Mouse (Mus musculus) v-Abl transformed pro-B cells (cell line): ENCODE measurements around the gene Foxp1.

Experiments
- in situ Hi-C, 2 experiments: fragments of 400-800 bp; cut with MboI; formaldehyde crosslinking; loops; one replicate each; pipeline ENCODE4 v1.15.1; 2025; ENCODE audit not compliant: unreplicated experiment in 2 of 2

Foxp1 gene

GRCm38 (mm10) chr6:99522359-99523108 lies at the start of gene Foxp1:
TSS of gene Foxp1 (minus strand) at chr6:99522721.
- in situ Hi-C loops: loop anchor here (5.0 to 10.0 kb wide), 3 partner anchors 100 to 998 kb away; no protein-coding TSS in a partner anchor

GRCm38 (mm10) chr6:99572071-99572470 lies 49.5 kb upstream of the Foxp1 start:
- in situ Hi-C loops: loop anchor here (25.0 kb wide), 1 partner anchor 215 kb away; no protein-coding TSS in a partner anchor

GRCm38 (mm10) chr6:99566921-99567320 lies 44.4 kb upstream of the Foxp1 start:
- in situ Hi-C loops: loop anchor here (25.0 kb wide), 1 partner anchor 220 kb away; no protein-coding TSS in a partner anchor

GRCm38 (mm10) chr6:99564766-99565165 lies 42.2 kb upstream of the Foxp1 start:
- in situ Hi-C loops: loop anchor here (25.0 kb wide), 1 partner anchor 223 kb away; no protein-coding TSS in a partner anchor

GRCm38 (mm10) chr6:99556950-99557349 lies 34.4 kb upstream of the Foxp1 start:
- in situ Hi-C loops: loop anchor here (25.0 kb wide), 1 partner anchor 230 kb away; no protein-coding TSS in a partner anchor

- in situ Hi-C loops: loop anchor here (25.0 kb wide), 1 partner anchor 234 kb away; no protein-coding TSS in a partner anchor
Observed at GRCm38 (mm10) chr6:99552816-99553215, 30.3 kb upstream of the Foxp1 start.

- in situ Hi-C loops: no loop called here
Observed at GRCm38 (mm10) chr6:99546416-99546815, 23.9 kb upstream of the Foxp1 start.

- in situ Hi-C loops: no loop called here
Observed at GRCm38 (mm10) chr6:99545437-99545836, 22.9 kb upstream of the Foxp1 start.

GRCm38 (mm10) chr6:99541105-99541504 lies 18.6 kb upstream of the Foxp1 start:
- in situ Hi-C loops: no loop called here

GRCm38 (mm10) chr6:99540653-99541052 lies 18.1 kb upstream of the Foxp1 start:
- in situ Hi-C loops: no loop called here

GRCm38 (mm10) chr6:99540146-99540545 lies 17.6 kb upstream of the Foxp1 start:
- in situ Hi-C loops: no loop called here

- in situ Hi-C loops: loop anchor here in 1 of 2 experiments (10.0 kb wide), 1 partner anchor 1014 kb away; no protein-coding TSS in a partner anchor
Observed at GRCm38 (mm10) chr6:99538194-99538941, 15.8 kb upstream of the Foxp1 start.

- in situ Hi-C loops: loop anchor here in 1 of 2 experiments (10.0 kb wide), 1 partner anchor 1009 kb away; no protein-coding TSS in a partner anchor
Observed at GRCm38 (mm10) chr6:99534211-99534745, 11.8 kb upstream of the Foxp1 start.

GRCm38 (mm10) chr6:99532458-99532857 lies 9.9 kb upstream of the Foxp1 start:
- in situ Hi-C loops: loop anchor here in 1 of 2 experiments (10.0 kb wide), 1 partner anchor 1008 kb away; no protein-coding TSS in a partner anchor

GRCm38 (mm10) chr6:99528972-99529371 lies 6.5 kb upstream of the Foxp1 start:
- in situ Hi-C loops: loop anchor here in 1 of 2 experiments (10.0 kb wide), 1 partner anchor 1004 kb away; no protein-coding TSS in a partner anchor

- in situ Hi-C loops: loop anchor here in 1 of 2 experiments (10.0 kb wide), 1 partner anchor 1003 kb away; no protein-coding TSS in a partner anchor
Observed at GRCm38 (mm10) chr6:99527457-99528105, 5.1 kb upstream of the Foxp1 start.

GRCm38 (mm10) chr6:99525351-99525750 lies 2.8 kb upstream of the Foxp1 start:
- in situ Hi-C loops: loop anchor here in 1 of 2 experiments (10.0 kb wide), 1 partner anchor 1001 kb away; no protein-coding TSS in a partner anchor

GRCm38 (mm10) chr6:99523679-99524370 lies 1.3 kb upstream of the Foxp1 start:
- in situ Hi-C loops: loop anchor here (5.0 to 10.0 kb wide), 3 partner anchors 98 to 999 kb away; no protein-coding TSS in a partner anchor

GRCm38 (mm10) chr6:99523109-99523632 lies 650 bp upstream of the Foxp1 start:
- in situ Hi-C loops: loop anchor here (5.0 to 10.0 kb wide), 3 partner anchors 99 to 998 kb away; no protein-coding TSS in a partner anchor
